Mouse (Mus musculus) midbrain, embryonic 11.5 days (tissue): ENCODE measurements around the gene Magea4. TPM values are rescaled to one million over a fixed set of nuclear protein-coding genes. Genes with fewer than 3 reads are reported as not detected.

ENCODE experiments used
- ATAC-seq: fragments of 200-750 bp; cut with Nextera tagmentation; 2 replicates; pipeline ENCODE4 v1.8.0; 2017; ENCODE audit warnings: moderate TSS enrichment, moderate library complexity; ENCODE audit not compliant: low FRiP score
- DNase-seq: peaks from one replicate; pipeline ENCODE4 v3.0.0; 2015; ENCODE audit warnings: low spot score; ENCODE audit errors: missing footprints
- H3K27ac ChIP-seq: fragments of 300-500 bp; sonication (generic); 2 replicates; pipeline ENCODE4 v1.5.1; 2014; ENCODE audit warnings: low read depth, low read length
- H3K27me3 ChIP-seq: fragments of 300-500 bp; sonication (generic); 2 replicates; pipeline ENCODE4 v1.6.1; 2014; ENCODE audit warnings: mild to moderate bottlenecking, low read length, moderate library complexity, mixed read lengths; ENCODE audit not compliant: control insufficient read depth, insufficient read depth
- H3K36me3 ChIP-seq: fragments of 300-500 bp; sonication (generic); 2 replicates; pipeline ENCODE4 v1.6.1; 2014; ENCODE audit warnings: mild to moderate bottlenecking, low read length, moderate library complexity, mixed read lengths; ENCODE audit not compliant: control insufficient read depth, insufficient read depth
- H3K4me1 ChIP-seq: fragments of 300-500 bp; sonication (generic); 2 replicates; pipeline ENCODE4 v1.6.1; 2014; ENCODE audit warnings: low read length; ENCODE audit not compliant: control insufficient read depth, insufficient read depth
- H3K4me2 ChIP-seq: fragments of 300-500 bp; sonication (generic); 2 replicates; pipeline ENCODE4 v1.6.1; 2014; ENCODE audit warnings: mild to moderate bottlenecking, moderate library complexity
- H3K4me3 ChIP-seq: fragments of 300-500 bp; sonication (generic); 2 replicates; pipeline ENCODE4 v1.5.1; 2014; ENCODE audit warnings: low read depth, low read length
- H3K9ac ChIP-seq: fragments of 300-500 bp; sonication (generic); 2 replicates; pipeline ENCODE4 v1.6.1; 2014; ENCODE audit warnings: low read length
- H3K9me3 ChIP-seq: fragments of 300-500 bp; sonication (generic); 2 replicates; pipeline ENCODE4 v1.6.1; 2016; ENCODE audit warnings: low read length; ENCODE audit not compliant: control insufficient read depth
- WGBS: fragments of 180-500 bp; shearing (Covaris S2); extraction: QIAGEN DNeasy Blood & Tissue Kit; methylation state at CpG from one replicate; pipeline ENCODE4 v1.1.7; 2014; 5-methylcytosine and 5-hydroxymethylcytosine counted together
- microRNA counts: library from miRNA; unstranded; fragments of <30 nt; microRNA quantifications from one replicate; lab custom pipeline; 2015
- microRNA-seq: library from miRNA; unstranded; fragments of <30 nt; microRNA quantifications from one replicate; pipeline ENCODE4, GENCODE M21; 2017
- polyA plus RNA-seq: library from polyadenylated mRNA; unstranded; fragments of >200 nt; fragmentation: Nextera tagmentation; extraction: Ambion mirVana; gene quantifications from 2 replicates; pipeline ENCODE4 v1.2.1, GENCODE M21; 2014

Gene Magea4
- polyA plus RNA-seq: not detected in 2 replicates

- DNase-seq (no peak), ATAC-seq (no peak)
- Histone ChIP-seq H3K27me3 (no peaks in the 10 kb centered on the region), H3K4me3 (no peak within 1 kb of the TSS), H3K9me3 (no peaks in the 10 kb centered on the region), H3K4me1 (no peaks in the 10 kb centered on the region), H3K4me2 (no peak within 1 kb of the TSS), H3K27ac (no peak within 1 kb of the TSS), H3K36me3 (no peaks in the 10 kb centered on the region), H3K9ac (no peak within 1 kb of the TSS)
- WGBS: 82% methylated on average over 2 of the region's 2 CpGs
Observed at GRCm38 (mm10) chrX:72221717-72222116, at the start of gene Magea4. Gene Magea4 (plus strand): TSS chrX:72222017.

GRCm38 (mm10) chrX:72202944-72203554, 18.8 kb upstream of the Magea4 start:
- Histone ChIP-seq H3K27me3 (no peaks in the 10 kb centered on the region), H3K27ac (no peak overlapping the region), H3K4me1 (no peaks in the 10 kb centered on the region), H3K9me3 (no peaks in the 10 kb centered on the region), H3K4me2 (no peak overlapping the region), H3K36me3 (no peaks in the 10 kb centered on the region), H3K9ac (no peak overlapping the region), H3K4me3 (no peak overlapping the region)
- no peak for ATAC-seq
- 60% methylated on average over 4 of the region's 4 CpGs for WGBS
- DNase-seq: no peak

- Histone ChIP-seq H3K9me3 (no peaks in the 10 kb centered on the region), H3K4me2 (no peak overlapping the region)
- WGBS: 92% methylated on average over 11 of the region's 11 CpGs
Observed at GRCm38 (mm10) chrX:72270637-72271036, 48.8 kb downstream of the Magea4 start.

More at GRCm38 (mm10) chrX:72270637-72271036, 48.8 kb downstream of the Magea4 start:
- Histone ChIP-seq H3K27ac (no peak overlapping the region), H3K4me3 (no peak overlapping the region), H3K9ac (no peak overlapping the region), H3K4me1 (no peaks in the 10 kb centered on the region), H3K27me3 (no peaks in the 10 kb centered on the region), H3K36me3 (no peaks in the 10 kb centered on the region)
- DNase-seq (no peak), ATAC-seq (no peak)

MicroRNA genes within 50 kb of the gene (microRNA counts, 519-probe panel; counts per million panel counts)
- microRNA mmu-miR-224 (lab: Ali Mortazavi, UCI) (not detected), microRNA mmu-miR-452 (lab: Ali Mortazavi, UCI) (not detected)

Small RNAs within 50 kb of the gene (microRNA-seq; reads per million reads assigned to microRNA genes)
- 117 reads per million, percentile 55 among the genes with 10 or more reads in this experiment for gene Mir224
- 56.3 reads per million, percentile 47 among the genes with 10 or more reads in this experiment for gene Mir452

Other genes starting within 250 kb of the Magea4 start
- not detected in 2 replicates for gene Fate1, start 249.0 kb upstream of the Magea4 start, polyA plus RNA-seq
- gene Cnga2, start 230.2 kb upstream of the Magea4 start, polyA plus RNA-seq: 0.08 and 0.11 TPM in 2 replicates
- gene Gabre, start 52.8 kb downstream of the Magea4 start, polyA plus RNA-seq: 0.29 TPM in 2 replicates
- gene Magea10, start 164.8 kb downstream of the Magea4 start, polyA plus RNA-seq: not detected in 2 replicates